Mouse (Mus musculus) thymus, postnatal 36 days (tissue): ENCODE measurements around the gene Kcns3.

Experiments used
- DNase-seq, 2 experiments: peaks; one replicate each; pipeline ENCODE4 v3.0.0; 2022; ENCODE audit warnings: mixed read lengths in 2 of 2

The Kcns3 gene

GRCm38 (mm10) chr12:11151015-11151414 is at the start of gene Kcns3:
Gene Kcns3 (minus strand): TSS chr12:11151056.
- DNase-seq = no peak

- DNase-seq = no peak
Measured at GRCm38 (mm10) chr12:11198551-11198950, 47.7 kb upstream of the Kcns3 start.

- no peak for DNase-seq
Measured at GRCm38 (mm10) chr12:11198026-11198425, 47.2 kb upstream of the Kcns3 start.

- no peak for DNase-seq
Measured at GRCm38 (mm10) chr12:11196830-11197229, 46.0 kb upstream of the Kcns3 start.

GRCm38 (mm10) chr12:11196142-11196597 is 45.3 kb upstream of the Kcns3 start:
- peak; percentile 78 to 81 for DNase-seq

GRCm38 (mm10) chr12:11195031-11195430 is 44.2 kb upstream of the Kcns3 start:
- DNase-seq = no peak

GRCm38 (mm10) chr12:11178486-11179154 is 27.8 kb upstream of the Kcns3 start:
- DNase-seq = peak; percentile 68 to 71

- DNase-seq = no peak
Measured at GRCm38 (mm10) chr12:11177408-11178394, 26.8 kb upstream of the Kcns3 start.

- no peak for DNase-seq
Measured at GRCm38 (mm10) chr12:11158670-11159069, 7.8 kb upstream of the Kcns3 start.

- DNase-seq = no peak
Measured at GRCm38 (mm10) chr12:11155123-11155522, 4.3 kb upstream of the Kcns3 start.

- no peak for DNase-seq
Measured at GRCm38 (mm10) chr12:11153587-11153986, 2.7 kb upstream of the Kcns3 start.

GRCm38 (mm10) chr12:11150192-11150935 is 492 bp downstream of the Kcns3 start:
- DNase-seq = no peak

GRCm38 (mm10) chr12:11149421-11150191 is 1.2 kb downstream of the Kcns3 start:
- DNase-seq = no peak

GRCm38 (mm10) chr12:11149121-11149420 is 1.8 kb downstream of the Kcns3 start:
- no peak for DNase-seq

GRCm38 (mm10) chr12:11144894-11145293 is 6.0 kb downstream of the Kcns3 start:
- DNase-seq = no peak

- no peak for DNase-seq
Measured at GRCm38 (mm10) chr12:11132418-11132817, 18.4 kb downstream of the Kcns3 start.

GRCm38 (mm10) chr12:11129188-11129587 is 21.7 kb downstream of the Kcns3 start:
- DNase-seq = no peak

- no peak for DNase-seq
Measured at GRCm38 (mm10) chr12:11126186-11126759, 24.6 kb downstream of the Kcns3 start.

GRCm38 (mm10) chr12:11101565-11101964 is 49.3 kb downstream of the Kcns3 start:
- DNase-seq = no peak

- no peak for DNase-seq
Measured at GRCm38 (mm10) chr12:11088626-11089372, 62.1 kb downstream of the Kcns3 start.

- DNase-seq = no peak
Measured at GRCm38 (mm10) chr12:11086866-11087265, 64.0 kb downstream of the Kcns3 start.
